Mouse (Mus musculus) c-Kit-negative CD71-positive TER-119-positive erythroid progenitor cells, embryonic 14.5 days (primary cell): ENCODE data around the gene Rtn4ip1.
"Not testable (repeated sequence)": the region's sequence is repeated elsewhere in the genome, so short reads cannot be mapped to it uniquely, and the experiment has no call there.

Experiments used
- DNase-seq: peaks from one replicate; pipeline ENCODE4 v3.0.0-alpha.2; 2013; ENCODE audit warnings: low read depth, low spot score

Gene Rtn4ip1

GRCm38 (mm10) chr10:43928596-43928995 lies 27.0 kb downstream of the Rtn4ip1 start:
- no peak for DNase-seq

GRCm38 (mm10) chr10:43939136-43939662 lies 37.6 kb downstream of the Rtn4ip1 start:
- no peak for DNase-seq

- DNase-seq = no peak
Measured at GRCm38 (mm10) chr10:43943736-43944135, 42.1 kb downstream of the Rtn4ip1 start.

GRCm38 (mm10) chr10:43945435-43945834 lies 43.8 kb downstream of the Rtn4ip1 start:
- no peak for DNase-seq

GRCm38 (mm10) chr10:43953942-43954341 lies 52.3 kb downstream of the Rtn4ip1 start:
- DNase-seq = peak; percentile 35

- no peak for DNase-seq
Measured at GRCm38 (mm10) chr10:43964943-43965342, 63.3 kb downstream of the Rtn4ip1 start.

GRCm38 (mm10) chr10:43973244-43973643 lies 71.6 kb downstream of the Rtn4ip1 start:
- DNase-seq = no peak

GRCm38 (mm10) chr10:43977353-43977752 lies 75.7 kb downstream of the Rtn4ip1 start:
- DNase-seq = no peak

GRCm38 (mm10) chr10:43980080-43980479 lies 78.5 kb downstream of the Rtn4ip1 start:
- no peak for DNase-seq

GRCm38 (mm10) chr10:43980742-43981141 lies 79.1 kb downstream of the Rtn4ip1 start:
- not testable (repeated sequence) for DNase-seq

GRCm38 (mm10) chr10:43982470-43982869 lies 80.9 kb downstream of the Rtn4ip1 start:
- DNase-seq = no peak

- no peak for DNase-seq
Measured at GRCm38 (mm10) chr10:43983241-43983640, 81.6 kb downstream of the Rtn4ip1 start.

- DNase-seq = no peak
Measured at GRCm38 (mm10) chr10:43983866-43984265, 82.3 kb downstream of the Rtn4ip1 start.

- no peak for DNase-seq
Measured at GRCm38 (mm10) chr10:43991268-43991667, 89.7 kb downstream of the Rtn4ip1 start.

- no peak for DNase-seq
Measured at GRCm38 (mm10) chr10:43992506-43992905, 90.9 kb downstream of the Rtn4ip1 start.

- no peak for DNase-seq
Measured at GRCm38 (mm10) chr10:43993198-43993597, 91.6 kb downstream of the Rtn4ip1 start.

GRCm38 (mm10) chr10:43995858-43996650 lies 94.4 kb downstream of the Rtn4ip1 start:
- no peak for DNase-seq

GRCm38 (mm10) chr10:43997276-43997675 lies 95.7 kb downstream of the Rtn4ip1 start:
- no peak for DNase-seq

GRCm38 (mm10) chr10:43998023-43998422 lies 96.4 kb downstream of the Rtn4ip1 start:
- no peak for DNase-seq

GRCm38 (mm10) chr10:43998503-43999082 lies 97.0 kb downstream of the Rtn4ip1 start:
- no peak for DNase-seq

- DNase-seq = no peak
Measured at GRCm38 (mm10) chr10:44000156-44000865, 98.7 kb downstream of the Rtn4ip1 start.
